Comparison of ENCODE assay signal across 8 mouse cellular contexts in genomic region chr8:104630574-104630973, GRCm38 (mm10). TPM values are rescaled to one million over a fixed set of nuclear protein-coding genes. Genes with fewer than 3 reads are reported as not detected.
DNase-seq lines count a peak whose midpoint lies in the region; ATAC-seq and TF ChIP-seq lines count a peak whose summit lies in the region.

No protein-coding gene starts in this region.

- peak; percentile 49 for ATAC-seq in neural tube, embryonic 11.5 days (ENCODE audit: insufficient read depth, low FRiP score, low TSS enrichment)
- 0 out of 2 replicates have a peak, but pooled peaks have one; percentile 11 for ATAC-seq in heart, embryonic 14.5 days (ENCODE audit: insufficient number of reproducible peaks, insufficient read depth, low FRiP score, low read depth)
- ATAC-seq in limb, embryonic 11.5 days (ENCODE audit: insufficient number of reproducible peaks, low FRiP score, low TSS enrichment, low read depth), result no peak
- 0 out of 2 replicates have a peak, but pooled peaks have one; percentile 5 for ATAC-seq in midbrain, embryonic 16.5 days
- no peak for ATAC-seq in frontal cortex, adult (ENCODE audit: low TSS enrichment)

- H3K4me3 ChIP-seq in neural tube, embryonic 11.5 days (ENCODE audit: low read depth, low read length), result peak overlapping the region; percentile 29
- H3K4me3 ChIP-seq in bone marrow, adult 2 months (replicated peaks; ENCODE audit: control insufficient read depth, low read depth, low read length), result peak overlapping the region; percentile 61
- H3K4me3 ChIP-seq in heart, embryonic 14.5 days (ENCODE audit: control insufficient read depth in 1 of 2, insufficient read depth in 1 of 2, low read depth in 1 of 2, low read length in 2 of 2), result peak overlapping the region; percentile 76 to 97
- peak overlapping the region; percentile 36 for H3K4me3 ChIP-seq in limb, embryonic 11.5 days (ENCODE audit: low read depth, low read length)
- peak overlapping the region; percentile 38 for H3K4me3 ChIP-seq in midbrain, embryonic 16.5 days (ENCODE audit: low read depth, low read length)

- no peak for DNase-seq in neural tube, embryonic 11.5 days (ENCODE audit: low spot score)
- no peak for DNase-seq in neural tube, embryonic 10.5 days (ENCODE audit: extremely low spot score, low spot score)
- DNase-seq in limb, embryonic 11.5 days (ENCODE audit: low spot score), result peak; percentile 38
- no peak for DNase-seq in right cerebral cortex, postnatal 36 days (ENCODE audit: low spot score in 2 of 2)

- H3K9ac ChIP-seq in neural tube, embryonic 11.5 days (ENCODE audit: low read length), result no peak overlapping the region; the same call in 1 of the 2 replicates
- peak overlapping the region; percentile 95 for H3K9ac ChIP-seq in heart, embryonic 14.5 days (ENCODE audit: low read length)
- peak overlapping the region; percentile 40; the same call in 1 of the 2 replicates for H3K9ac ChIP-seq in limb, embryonic 11.5 days (ENCODE audit: low read length)
- H3K9ac ChIP-seq in midbrain, embryonic 16.5 days (ENCODE audit: low read depth, low read length), result peak overlapping the region; percentile 47; the same call in 1 of the 2 replicates

- H3K36me3 ChIP-seq in neural tube, embryonic 11.5 days (ENCODE audit: control insufficient read depth, insufficient read depth, low read length), result no peaks in the 10 kb centered on the region
- peaks cover 39% of the 10 kb centered on the region for H3K36me3 ChIP-seq in heart, embryonic 14.5 days (ENCODE audit: control insufficient read depth, insufficient read depth, low read length)
- H3K36me3 ChIP-seq in limb, embryonic 11.5 days (ENCODE audit: control insufficient read depth, insufficient read depth, low read length), result no peaks in the 10 kb centered on the region
- no peaks in the 10 kb centered on the region; the same call in 1 of the 2 replicates for H3K36me3 ChIP-seq in midbrain, embryonic 16.5 days (ENCODE audit: control insufficient read depth, insufficient read depth, low read length)

- peaks cover 21% of the 10 kb centered on the region for H3K27me3 ChIP-seq in neural tube, embryonic 11.5 days (ENCODE audit: control insufficient read depth, insufficient read depth, low read length)
- H3K27me3 ChIP-seq in heart, embryonic 14.5 days (ENCODE audit: control insufficient read depth, insufficient read depth, low read length), result no peaks in the 10 kb centered on the region
- H3K27me3 ChIP-seq in limb, embryonic 11.5 days (ENCODE audit: control insufficient read depth, insufficient read depth, low read length), result peaks cover 11% of the 10 kb centered on the region
- peaks cover 9% of the 10 kb centered on the region for H3K27me3 ChIP-seq in midbrain, embryonic 16.5 days (ENCODE audit: control insufficient read depth, insufficient read depth, low read depth, low read length)

- no peaks in the 10 kb centered on the region for H3K9me3 ChIP-seq in neural tube, embryonic 11.5 days (ENCODE audit: control insufficient read depth, low read length)
- no peaks in the 10 kb centered on the region for H3K9me3 ChIP-seq in heart, embryonic 14.5 days (ENCODE audit: control insufficient read depth, low read length)
- H3K9me3 ChIP-seq in limb, embryonic 11.5 days (ENCODE audit: control insufficient read depth, low read length), result no peaks in the 10 kb centered on the region
- no peaks in the 10 kb centered on the region for H3K9me3 ChIP-seq in midbrain, embryonic 16.5 days (replicated peaks; ENCODE audit: control insufficient read depth, low read length, poor library complexity, severe bottlenecking)

- no peak for TF ChIP-seq CTCF in bone marrow, adult 2 months (IDR thresholded peaks at IDR 0.05; ENCODE audit: control insufficient read depth, insufficient read depth, low read length)

- 1% methylated on average over 36 of the region's 36 CpGs for WGBS in neural tube, embryonic 11.5 days
- 3% methylated on average over 36 of the region's 36 CpGs for WGBS in bone marrow, adult 2 months
- 2% methylated on average over 36 of the region's 36 CpGs for WGBS in heart, embryonic 14.5 days
- WGBS in limb, embryonic 11.5 days, result 1% methylated on average over 36 of the region's 36 CpGs
- WGBS in midbrain, embryonic 16.5 days, result under 1% methylated on average over 36 of the region's 36 CpGs

- no peaks in the 10 kb centered on the region for H3K4me1 ChIP-seq in neural tube, embryonic 11.5 days (ENCODE audit: control insufficient read depth, insufficient read depth, low read length)
- H3K4me1 ChIP-seq in bone marrow, adult 2 months (ENCODE audit: control insufficient read depth, insufficient read depth, low read length), result no peaks in the 10 kb centered on the region
- H3K4me1 ChIP-seq in heart, embryonic 14.5 days (ENCODE audit: control insufficient read depth in 2 of 2, insufficient read depth in 2 of 2, low read length in 2 of 2), result peaks cover 30 to 34% of the 10 kb centered on the region in 2 experiments
- peaks cover 18% of the 10 kb centered on the region for H3K4me1 ChIP-seq in limb, embryonic 11.5 days (ENCODE audit: control insufficient read depth, insufficient read depth, low read length)
- peaks cover 15% of the 10 kb centered on the region for H3K4me1 ChIP-seq in midbrain, embryonic 16.5 days (ENCODE audit: control insufficient read depth, insufficient read depth, low read length)

- peak; percentile 5; the same call in 1 of the 2 replicates for TF ChIP-seq POLR2A in bone marrow, adult 2 months (IDR thresholded peaks at IDR 0.05; ENCODE audit: borderline replicate concordance, control insufficient read depth, low read depth, low read length)

- peak overlapping the region; percentile 55 for H3K4me2 ChIP-seq in neural tube, embryonic 11.5 days (ENCODE audit: low read depth)
- peak overlapping the region; percentile 80 for H3K4me2 ChIP-seq in heart, embryonic 14.5 days (ENCODE audit: low read length)
- peak overlapping the region; percentile 73 for H3K4me2 ChIP-seq in limb, embryonic 11.5 days (ENCODE audit: low read depth, severe bottlenecking)
- peak overlapping the region; percentile 63 for H3K4me2 ChIP-seq in midbrain, embryonic 16.5 days (ENCODE audit: low read length)

- H3K27ac ChIP-seq in neural tube, embryonic 11.5 days (ENCODE audit: low read depth, low read length), result no peak overlapping the region
- no peak overlapping the region for H3K27ac ChIP-seq in bone marrow, adult 2 months (ENCODE audit: control insufficient read depth, insufficient read depth, low read depth, low read length, poor library complexity)
- peak overlapping the region; percentile 93 to 98 for H3K27ac ChIP-seq in heart, embryonic 14.5 days (replicated peaks in 1 of 2; ENCODE audit: control insufficient read depth in 1 of 2, insufficient read depth in 1 of 2, low read depth in 2 of 2, low read length in 2 of 2)
- H3K27ac ChIP-seq in limb, embryonic 11.5 days (replicated peaks; ENCODE audit: low read depth, low read length), result no peak overlapping the region
- no peak overlapping the region for H3K27ac ChIP-seq in midbrain, embryonic 16.5 days (ENCODE audit: low read length)

RNA-seq across cellular contexts. Expression of gene Rrad, which starts 0.6 kb away (rescaled TPM):
- 2.9 and 4.3 TPM in 2 replicates for polyA plus RNA-seq in neural tube, embryonic 11.5 days (2014; fragmentation: Nextera tagmentation; extraction: Ambion mirVana)
- 1.0 and 1.4 TPM in 2 replicates for polyA plus RNA-seq in bone marrow, adult 2 months (2011; ENCODE audit: insufficient read depth, insufficient read length, low replicate concordance, missing spikeins)
- polyA plus RNA-seq in heart, embryonic 14.5 days (2014; fragmentation: Nextera tagmentation; extraction: Ambion mirVana), result 338 and 417 TPM in 2 replicates
- polyA plus RNA-seq in limb, embryonic 11.5 days (2014; fragmentation: Nextera tagmentation; extraction: Ambion mirVana), result 6.5 and 7.6 TPM in 2 replicates
- polyA plus RNA-seq in midbrain, embryonic 16.5 days (2015; fragmentation: Nextera tagmentation; extraction: Ambion mirVana), result 2.9 and 3.2 TPM in 2 replicates

RNA-seq across cellular contexts. Expression of gene Cdh16, which starts 6.4 kb away (rescaled TPM):
- polyA plus RNA-seq in neural tube, embryonic 11.5 days (2014; fragmentation: Nextera tagmentation; extraction: Ambion mirVana), result 0.80 TPM in 1 of 2 replicates, not detected in the other
- polyA plus RNA-seq in bone marrow, adult 2 months (2011; ENCODE audit: insufficient read depth, insufficient read length, low replicate concordance, missing spikeins), result 4.0 TPM in 1 of 2 replicates, not detected in the other
- 21.5 and 26.4 TPM in 2 replicates for polyA plus RNA-seq in heart, embryonic 14.5 days (2014; fragmentation: Nextera tagmentation; extraction: Ambion mirVana)
- not detected in 2 replicates for polyA plus RNA-seq in limb, embryonic 11.5 days (2014; fragmentation: Nextera tagmentation; extraction: Ambion mirVana)
- not detected in 2 replicates for polyA plus RNA-seq in midbrain, embryonic 16.5 days (2015; fragmentation: Nextera tagmentation; extraction: Ambion mirVana)

RNA-seq across cellular contexts. Expression of gene Ciao2b, which starts 11.2 kb away (rescaled TPM):
- 96.9 and 99.1 TPM in 2 replicates for polyA plus RNA-seq in neural tube, embryonic 11.5 days (2014; fragmentation: Nextera tagmentation; extraction: Ambion mirVana)
- 22.9 and 32.5 TPM in 2 replicates for polyA plus RNA-seq in bone marrow, adult 2 months (2011; ENCODE audit: insufficient read depth, insufficient read length, low replicate concordance, missing spikeins)
- polyA plus RNA-seq in heart, embryonic 14.5 days (2014; fragmentation: Nextera tagmentation; extraction: Ambion mirVana), result 198 and 201 TPM in 2 replicates
- polyA plus RNA-seq in limb, embryonic 11.5 days (2014; fragmentation: Nextera tagmentation; extraction: Ambion mirVana), result 89.8 and 99.1 TPM in 2 replicates
- 123 and 129 TPM in 2 replicates for polyA plus RNA-seq in midbrain, embryonic 16.5 days (2015; fragmentation: Nextera tagmentation; extraction: Ambion mirVana)

RNA-seq across cellular contexts. Expression of gene Pdp2, which starts 39.3 kb away (rescaled TPM):
- polyA plus RNA-seq in neural tube, embryonic 11.5 days (2014; fragmentation: Nextera tagmentation; extraction: Ambion mirVana), result 17.8 and 20.0 TPM in 2 replicates
- 2.5 and 2.6 TPM in 2 replicates for polyA plus RNA-seq in bone marrow, adult 2 months (2011; ENCODE audit: insufficient read depth, insufficient read length, low replicate concordance, missing spikeins)
- 5.4 and 6.4 TPM in 2 replicates for polyA plus RNA-seq in heart, embryonic 14.5 days (2014; fragmentation: Nextera tagmentation; extraction: Ambion mirVana)
- polyA plus RNA-seq in limb, embryonic 11.5 days (2014; fragmentation: Nextera tagmentation; extraction: Ambion mirVana), result 16.7 and 19.0 TPM in 2 replicates
- polyA plus RNA-seq in midbrain, embryonic 16.5 days (2015; fragmentation: Nextera tagmentation; extraction: Ambion mirVana), result 23.5 and 25.7 TPM in 2 replicates

Comparison
In these comparisons a context has a peak if more than half of its experiments do, and no peak if none do; other contexts are left out.
1. ATAC-seq: peak in neural tube, embryonic 11.5 days (single experiment), heart, embryonic 14.5 days (single experiment) and midbrain, embryonic 16.5 days (single experiment); none in limb, embryonic 11.5 days (single experiment) and frontal cortex, adult (single experiment).
2. H3K27ac ChIP-seq: peak in heart, embryonic 14.5 days (2 of 2); none in neural tube, embryonic 11.5 days (single experiment), bone marrow, adult 2 months (single experiment), limb, embryonic 11.5 days (single experiment) and midbrain, embryonic 16.5 days (single experiment).
3. H3K4me3 ChIP-seq: peak in every context shown above with its lines; median percentile 86 in heart, embryonic 14.5 days; 61 in bone marrow, adult 2 months; 38 in midbrain, embryonic 16.5 days; 36 in limb, embryonic 11.5 days; 29 in neural tube, embryonic 11.5 days.
4. RNA of gene Rrad, which starts 0.6 kb away (polyA plus RNA-seq): 338 to 417 TPM in heart, embryonic 14.5 days; 6.5 to 7.6 TPM in limb, embryonic 11.5 days, 2.9 to 4.3 TPM in neural tube, embryonic 11.5 days, 2.9 to 3.2 TPM in midbrain, embryonic 16.5 days and 1.0 to 1.4 TPM in bone marrow, adult 2 months; every median in the first group is over 10 times any median in the second.
5. Peak in every context shown above with its lines, with median percentiles within 50 percentile points of each other: H3K4me2 ChIP-seq.